In the genomic region with DNA sequence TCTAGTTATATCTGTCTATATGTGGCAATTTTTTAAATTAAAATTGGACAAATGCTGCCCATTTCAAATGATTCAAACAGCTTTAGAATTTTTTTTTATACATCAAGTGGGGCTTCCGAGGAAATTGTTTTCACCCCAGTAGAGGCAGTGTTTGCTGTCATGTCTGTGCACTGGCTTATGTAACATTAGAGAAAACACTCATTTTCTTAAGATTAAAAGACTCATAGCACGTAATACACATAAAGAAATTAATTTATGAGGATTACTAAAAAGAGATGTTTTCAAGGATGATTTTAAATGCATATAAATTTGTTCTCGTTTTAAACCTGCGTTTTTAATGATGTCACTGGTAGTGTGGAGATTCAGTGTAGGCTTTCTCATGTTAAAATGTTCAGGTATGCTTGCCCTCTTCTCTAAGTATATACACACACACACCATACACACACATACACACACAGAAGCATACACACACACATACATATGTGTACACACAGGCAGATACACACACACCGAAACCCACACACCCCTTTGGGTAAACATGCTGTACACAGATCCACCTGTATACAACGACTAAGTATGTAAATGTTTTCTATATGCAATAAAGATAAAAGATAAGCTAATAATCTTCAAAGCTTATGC, we compare ENCODE assay signal across 13 mouse cellular contexts. TPM values are rescaled to one million over a fixed set of nuclear protein-coding genes. Genes with fewer than 3 reads are reported as not detected.
DNase-seq lines count a peak whose midpoint lies in the region; ATAC-seq and TF ChIP-seq lines count a peak whose summit lies in the region.
"Had no signal": no experiment of that assay in that cellular context is flagged by ENCODE, and none has a peak within 500 bp of the region (broad histone marks: within the 10 kb centered on the region; RNA-seq: fewer than 3 reads in every experiment).

No protein-coding gene starts in this region.

- H3K9ac ChIP-seq in hindbrain, embryonic 12.5 days: peak overlapping the region; percentile 49
- H3K9ac ChIP-seq in midbrain, postnatal 0 days (replicated peaks; ENCODE audit: low read length, poor library complexity, severe bottlenecking): peak overlapping the region; percentile 63
- no peak overlapping the region for H3K9ac ChIP-seq in kidney, embryonic 16.5 days (replicated peaks; ENCODE audit: low read length)
- H3K9ac ChIP-seq: heart, embryonic 15.5 days; lung, embryonic 14.5 days had no signal

- 85% methylated on average over 6 of the region's 6 CpGs for WGBS in embryonic facial prominence, embryonic 10.5 days
- WGBS in hindbrain, embryonic 12.5 days: 80% methylated on average over 6 of the region's 6 CpGs
- WGBS in midbrain, postnatal 0 days: 27% methylated on average over 6 of the region's 6 CpGs
- WGBS in kidney, embryonic 16.5 days: 82% methylated on average over 6 of the region's 6 CpGs

- peaks cover 5% of the 10 kb centered on the region; the same call in 1 of the 2 replicates for H3K4me1 ChIP-seq in embryonic facial prominence, embryonic 10.5 days
- 0 out of 2 replicates have a peak, but pooled peaks cover 2% of the 10 kb centered on the region for H3K4me1 ChIP-seq in hindbrain, embryonic 12.5 days
- H3K4me1 ChIP-seq in midbrain, postnatal 0 days (ENCODE audit: insufficient read depth, low read length): peaks cover 2% of the 10 kb centered on the region; the same call in 1 of the 2 replicates
- no peaks in the 10 kb centered on the region for H3K4me1 ChIP-seq in kidney, embryonic 16.5 days (ENCODE audit: insufficient read depth, low read length)
- H3K4me1 ChIP-seq: heart, embryonic 15.5 days; megakaryocyte, embryonic 14.5 days had no signal

- no peak for TF ChIP-seq CTCF in brain, embryonic 14.5 days (IDR thresholded peaks at IDR 0.05; ENCODE audit: borderline replicate concordance, extremely low read depth, insufficient read depth, insufficient read length)
- peak; percentile 56 for TF ChIP-seq CTCF in midbrain, postnatal 0 days (IDR thresholded peaks at IDR 0.05)

- H3K9me3 ChIP-seq in embryonic facial prominence, embryonic 10.5 days: no peaks in the 10 kb centered on the region
- H3K9me3 ChIP-seq in hindbrain, embryonic 12.5 days (replicated peaks): no peaks in the 10 kb centered on the region
- no peaks in the 10 kb centered on the region for H3K9me3 ChIP-seq in midbrain, postnatal 0 days (ENCODE audit: low read length)
- no peaks in the 10 kb centered on the region for H3K9me3 ChIP-seq in kidney, embryonic 16.5 days (ENCODE audit: low read length)
- H3K9me3 ChIP-seq: heart, embryonic 15.5 days; megakaryocyte, embryonic 14.5 days had no signal

- no peak for TF ChIP-seq POLR2A in brain, embryonic 14.5 days (IDR thresholded peaks at IDR 0.05; ENCODE audit: borderline replicate concordance, extremely low read depth, insufficient read depth, insufficient read length, poor library complexity, severe bottlenecking)

- H3K36me3 ChIP-seq in embryonic facial prominence, embryonic 10.5 days (replicated peaks): no peaks in the 10 kb centered on the region
- H3K36me3 ChIP-seq in hindbrain, embryonic 12.5 days: no peaks in the 10 kb centered on the region
- no peaks in the 10 kb centered on the region for H3K36me3 ChIP-seq in midbrain, postnatal 0 days (ENCODE audit: insufficient read depth, low read length)
- H3K36me3 ChIP-seq in kidney, embryonic 16.5 days (ENCODE audit: insufficient read depth, low read length): no peaks in the 10 kb centered on the region
- H3K36me3 ChIP-seq: heart, embryonic 15.5 days had no signal

- H3K4me2 ChIP-seq in hindbrain, embryonic 12.5 days (replicated peaks): peak overlapping the region; percentile 50
- peak overlapping the region; percentile 31 for H3K4me2 ChIP-seq in midbrain, postnatal 0 days (ENCODE audit: low read depth, low read length, poor library complexity, severe bottlenecking)
- H3K4me2 ChIP-seq in kidney, embryonic 16.5 days (replicated peaks; ENCODE audit: low read depth, low read length): no peak overlapping the region
- H3K4me2 ChIP-seq: heart, embryonic 15.5 days; lung, embryonic 14.5 days had no signal

- peak; percentile 76 for DNase-seq in brain, embryonic 14.5 days (ENCODE audit: low read depth)
- DNase-seq in embryonic facial prominence, embryonic 10.5 days (ENCODE audit: low spot score): no peak
- DNase-seq in midbrain, postnatal 0 days (ENCODE audit: low spot score): peak; percentile 69
- no peak for DNase-seq in heart, adult 9 months (ENCODE audit: low spot score in 2 of 2)
- no peak for DNase-seq in urinary bladder, adult 2 months (ENCODE audit: low spot score)
- DNase-seq: kidney, adult 11 months; lung, embryonic 14.5 days; thymus, adult 18-20 months had no signal

- peak overlapping the region; percentile 44; the same call in 1 of the 2 replicates for H3K4me3 ChIP-seq in embryonic facial prominence, embryonic 10.5 days
- peak overlapping the region; percentile 38 for H3K4me3 ChIP-seq in hindbrain, embryonic 12.5 days
- peak overlapping the region; percentile 74 for H3K4me3 ChIP-seq in midbrain, postnatal 0 days (ENCODE audit: low read depth, low read length)
- H3K4me3 ChIP-seq in kidney, embryonic 16.5 days (ENCODE audit: low read length): no peak overlapping the region
- H3K4me3 ChIP-seq: heart, embryonic 15.5 days; megakaryocyte, embryonic 14.5 days had no signal

- H3K27ac ChIP-seq in embryonic facial prominence, embryonic 10.5 days (replicated peaks): no peak overlapping the region
- no peak overlapping the region for H3K27ac ChIP-seq in hindbrain, embryonic 12.5 days
- H3K27ac ChIP-seq in midbrain, postnatal 0 days (ENCODE audit: low read depth, low read length): peak overlapping the region; percentile 98
- no peak overlapping the region for H3K27ac ChIP-seq in kidney, embryonic 16.5 days (ENCODE audit: low read length)
- H3K27ac ChIP-seq: heart, embryonic 15.5 days had no signal

- H3K27me3 ChIP-seq in embryonic facial prominence, embryonic 10.5 days (replicated peaks; ENCODE audit: low read depth, poor library complexity, severe bottlenecking): no peaks in the 10 kb centered on the region
- H3K27me3 ChIP-seq in hindbrain, embryonic 12.5 days: no peaks in the 10 kb centered on the region
- no peaks in the 10 kb centered on the region for H3K27me3 ChIP-seq in midbrain, postnatal 0 days (ENCODE audit: insufficient read depth, low read length)
- H3K27me3 ChIP-seq in kidney, embryonic 16.5 days (ENCODE audit: insufficient read depth, low read length): no peaks in the 10 kb centered on the region
- H3K27me3 ChIP-seq: CH12.LX; heart, embryonic 15.5 days; megakaryocyte, embryonic 14.5 days had no signal

- ATAC-seq in hindbrain, embryonic 12.5 days (ENCODE audit: low FRiP score): no peak
- ATAC-seq in midbrain, postnatal 0 days (ENCODE audit: low FRiP score): peak; percentile 48; the same call in 1 of the 2 replicates
- ATAC-seq in kidney, embryonic 16.5 days (ENCODE audit: low FRiP score, low TSS enrichment): no peak

RNA-seq across cellular contexts. Expression of a gene that starts 1.4 kb away (rescaled TPM):
- 383 and 408 TPM in 2 replicates for polyA plus RNA-seq in brain, embryonic 14.5 days (2012; rRNA removed)
- 10.0 and 15.7 TPM in 2 replicates for polyA plus RNA-seq in embryonic facial prominence, embryonic 10.5 days (2016; fragmentation: Nextera tagmentation; extraction: Ambion mirVana)
- 144 and 157 TPM in 2 replicates for polyA plus RNA-seq in hindbrain, embryonic 12.5 days (2016; fragmentation: Nextera tagmentation; extraction: Ambion mirVana)
- 913 and 1,167 TPM in 2 replicates for total RNA-seq in midbrain, postnatal 0 days (2014; rRNA removed)
- 620 and 624 TPM in 2 replicates for polyA plus RNA-seq in midbrain, postnatal 0 days (2015; fragmentation: Nextera tagmentation; extraction: Ambion mirVana)
- 6.5 and 8.7 TPM in 2 replicates for polyA plus RNA-seq in urinary bladder, adult 2 months (2012; rRNA removed)
- polyA plus RNA-seq in kidney, embryonic 16.5 days (2015; fragmentation: Nextera tagmentation; extraction: Ambion mirVana): 27.8 and 29.4 TPM in 2 replicates

Comparison
In these comparisons a context has a peak if more than half of its experiments do, and no peak if none do; other contexts are left out.
1. DNase-seq: peak in brain, embryonic 14.5 days (single experiment) and midbrain, postnatal 0 days (single experiment); none in embryonic facial prominence, embryonic 10.5 days (single experiment), heart, adult 9 months (0 of 2) and urinary bladder, adult 2 months (single experiment).